Mouse (Mus musculus): ENCODE results near the gene Notch4. TPM values are rescaled to one million over a fixed set of nuclear protein-coding genes. Genes with fewer than 3 reads are reported as not detected.
"Not testable (repeated sequence)": the region's sequence is repeated elsewhere in the genome, so short reads cannot be mapped to it uniquely, and the experiment has no call there.

Notch4 gene
- polyA plus RNA-seq (2015; fragmentation: Nextera tagmentation; extraction: Ambion mirVana), result 6.8 and 10.6 TPM in 2 replicates

- no peak for TF ChIP-seq CTCF (IDR thresholded peaks at IDR 0.05; ENCODE audit: low read depth)
- no peaks in the 10 kb centered on the region for H3K9me3 ChIP-seq (replicated peaks; ENCODE audit: low read length)
- peak within 1 kb of the TSS; percentile 40 for H3K4me2 ChIP-seq (ENCODE audit: low read length)
- H3K4me1 ChIP-seq (replicated peaks; ENCODE audit: insufficient read depth, low read length), result peaks cover 14% of the 10 kb centered on the region
- H3K9ac ChIP-seq (ENCODE audit: low read depth, low read length), result peak within 1 kb of the TSS; percentile 47
- peak within 1 kb of the TSS; percentile 26; the same call in 1 of the 2 replicates for H3K4me3 ChIP-seq (replicated peaks; ENCODE audit: low read depth, low read length)
- no peaks in the 10 kb centered on the region for H3K36me3 ChIP-seq (ENCODE audit: insufficient read depth, low read length)
- ATAC-seq (replicated peaks; ENCODE audit: low FRiP score, low read depth), result peak; percentile 33; the same call in 1 of the 2 replicates
- H3K27ac ChIP-seq, result peak within 1 kb of the TSS; percentile 88
- no peaks in the 10 kb centered on the region for H3K27me3 ChIP-seq (ENCODE audit: insufficient read depth, low read length)
- WGBS, result 3% methylated on average over 6 of the region's 6 CpGs
- DNase-seq (ENCODE audit: low spot score), result peak; percentile 67
Measured at GRCm38 (mm10) chr17:34564003-34564421, at the start of gene Notch4. Gene Notch4, plus strand, starts transcription at chr17:34564268.

GRCm38 (mm10) chr17:34516514-34516913 lies 47.6 kb upstream of the Notch4 start:
- DNase-seq (ENCODE audit: low spot score) (no peak), ATAC-seq (replicated peaks; ENCODE audit: low FRiP score, low read depth) (no peak)
- no peaks in the 10 kb centered on the region for H3K4me1 ChIP-seq (replicated peaks; ENCODE audit: insufficient read depth, low read length)
- H3K27ac ChIP-seq, result no peak overlapping the region
- TF ChIP-seq CTCF (IDR thresholded peaks at IDR 0.05; ENCODE audit: low read depth), result no peak
- WGBS, result 74% methylated on average over 2 of the region's 2 CpGs
- H3K27me3 ChIP-seq (ENCODE audit: insufficient read depth, low read length), result no peaks in the 10 kb centered on the region
- no peak overlapping the region for H3K9ac ChIP-seq (ENCODE audit: low read depth, low read length)
- H3K4me3 ChIP-seq (replicated peaks; ENCODE audit: low read depth, low read length), result no peak overlapping the region
- no peak overlapping the region for H3K4me2 ChIP-seq (ENCODE audit: low read length)
- no peaks in the 10 kb centered on the region for H3K36me3 ChIP-seq (ENCODE audit: insufficient read depth, low read length)
- no peaks in the 10 kb centered on the region for H3K9me3 ChIP-seq (replicated peaks; ENCODE audit: low read length)

- no peak within 1 kb of the TSS for H3K9ac ChIP-seq (ENCODE audit: low read depth, low read length)
- H3K27ac ChIP-seq, result no peak within 1 kb of the TSS
- no peaks in the 10 kb centered on the region for H3K4me1 ChIP-seq (replicated peaks; ENCODE audit: insufficient read depth, low read length)
- no peaks in the 10 kb centered on the region for H3K36me3 ChIP-seq (ENCODE audit: insufficient read depth, low read length)
- H3K9me3 ChIP-seq (replicated peaks; ENCODE audit: low read length), result no peaks in the 10 kb centered on the region
- no peak within 1 kb of the TSS for H3K4me2 ChIP-seq (ENCODE audit: low read length)
- WGBS, result 93% methylated on average over 4 of the region's 4 CpGs
- DNase-seq (ENCODE audit: low spot score) (no peak), ATAC-seq (replicated peaks; ENCODE audit: low FRiP score, low read depth) (no peak)
- no peak for TF ChIP-seq CTCF (IDR thresholded peaks at IDR 0.05; ENCODE audit: low read depth)
- no peak within 1 kb of the TSS for H3K4me3 ChIP-seq (replicated peaks; ENCODE audit: low read depth, low read length)
- H3K27me3 ChIP-seq (ENCODE audit: insufficient read depth, low read length), result no peaks in the 10 kb centered on the region
Measured at GRCm38 (mm10) chr17:34517252-34517651, 46.8 kb upstream of the Notch4 start, which contains the start of gene Btnl6. Gene Btnl6, minus strand, starts transcription at chr17:34517352.

GRCm38 (mm10) chr17:34517795-34518194 lies 46.3 kb upstream of the Notch4 start:
- no peak overlapping the region for H3K9ac ChIP-seq (ENCODE audit: low read depth, low read length)
- H3K36me3 ChIP-seq (ENCODE audit: insufficient read depth, low read length), result no peaks in the 10 kb centered on the region
- 88% methylated on average over 4 of the region's 4 CpGs for WGBS
- H3K27me3 ChIP-seq (ENCODE audit: insufficient read depth, low read length), result no peaks in the 10 kb centered on the region
- no peak for TF ChIP-seq CTCF (IDR thresholded peaks at IDR 0.05; ENCODE audit: low read depth)
- no peaks in the 10 kb centered on the region for H3K9me3 ChIP-seq (replicated peaks; ENCODE audit: low read length)
- DNase-seq (ENCODE audit: low spot score), result no peak
- ATAC-seq (replicated peaks; ENCODE audit: low FRiP score, low read depth), result no peak
- H3K4me2 ChIP-seq (ENCODE audit: low read length), result no peak overlapping the region
- no peaks in the 10 kb centered on the region for H3K4me1 ChIP-seq (replicated peaks; ENCODE audit: insufficient read depth, low read length)
- no peak overlapping the region for H3K4me3 ChIP-seq (replicated peaks; ENCODE audit: low read depth, low read length)
- no peak overlapping the region for H3K27ac ChIP-seq

- 67% methylated on average over 3 of the region's 3 CpGs for WGBS
- not testable (repeated sequence) for H3K27me3 ChIP-seq (ENCODE audit: insufficient read depth, low read length); H3K4me3 ChIP-seq (replicated peaks; ENCODE audit: low read depth, low read length); H3K9me3 ChIP-seq (replicated peaks; ENCODE audit: low read length); H3K4me2 ChIP-seq (ENCODE audit: low read length); DNase-seq (ENCODE audit: low spot score); H3K36me3 ChIP-seq (ENCODE audit: insufficient read depth, low read length); H3K4me1 ChIP-seq (replicated peaks; ENCODE audit: insufficient read depth, low read length); ATAC-seq (replicated peaks; ENCODE audit: low FRiP score, low read depth); H3K27ac ChIP-seq; H3K9ac ChIP-seq (ENCODE audit: low read depth, low read length)
Measured at GRCm38 (mm10) chr17:34518571-34518970, 45.5 kb upstream of the Notch4 start.

- H3K27ac ChIP-seq, result no peak overlapping the region
- H3K4me2 ChIP-seq (ENCODE audit: low read length), result no peak overlapping the region
- H3K4me1 ChIP-seq (replicated peaks; ENCODE audit: insufficient read depth, low read length), result no peaks in the 10 kb centered on the region
- TF ChIP-seq CTCF (IDR thresholded peaks at IDR 0.05; ENCODE audit: low read depth), result no peak
- ATAC-seq (replicated peaks; ENCODE audit: low FRiP score, low read depth) (no peak), DNase-seq (ENCODE audit: low spot score) (no peak)
- H3K4me3 ChIP-seq (replicated peaks; ENCODE audit: low read depth, low read length), result no peak overlapping the region
- no peaks in the 10 kb centered on the region for H3K27me3 ChIP-seq (ENCODE audit: insufficient read depth, low read length)
- H3K36me3 ChIP-seq (ENCODE audit: insufficient read depth, low read length), result no peaks in the 10 kb centered on the region
- H3K9me3 ChIP-seq (replicated peaks; ENCODE audit: low read length), result no peaks in the 10 kb centered on the region
- WGBS, result 59% methylated on average over 1 of the region's 1 CpGs
- H3K9ac ChIP-seq (ENCODE audit: low read depth, low read length), result no peak overlapping the region
Measured at GRCm38 (mm10) chr17:34519001-34519400, 45.1 kb upstream of the Notch4 start.

- Histone ChIP-seq H3K4me2 (ENCODE audit: low read length) (no peak overlapping the region), H3K4me1 (replicated peaks; ENCODE audit: insufficient read depth, low read length) (no peaks in the 10 kb centered on the region), H3K4me3 (replicated peaks; ENCODE audit: low read depth, low read length) (no peak overlapping the region), H3K36me3 (ENCODE audit: insufficient read depth, low read length) (no peaks in the 10 kb centered on the region), H3K9me3 (replicated peaks; ENCODE audit: low read length) (no peaks in the 10 kb centered on the region), H3K27me3 (ENCODE audit: insufficient read depth, low read length) (no peaks in the 10 kb centered on the region), H3K9ac (ENCODE audit: low read depth, low read length) (no peak overlapping the region), H3K27ac (no peak overlapping the region)
- no peak for ATAC-seq (replicated peaks; ENCODE audit: low FRiP score, low read depth)
- 81% methylated on average over 3 of the region's 3 CpGs for WGBS
- TF ChIP-seq CTCF (IDR thresholded peaks at IDR 0.05; ENCODE audit: low read depth), result no peak
- no peak for DNase-seq (ENCODE audit: low spot score)
Measured at GRCm38 (mm10) chr17:34532671-34533070, 31.4 kb upstream of the Notch4 start.

- ATAC-seq (replicated peaks; ENCODE audit: low FRiP score, low read depth); H3K4me3 ChIP-seq (replicated peaks; ENCODE audit: low read depth, low read length); H3K27ac ChIP-seq; DNase-seq (ENCODE audit: low spot score); H3K9me3 ChIP-seq (replicated peaks; ENCODE audit: low read length); H3K27me3 ChIP-seq (ENCODE audit: insufficient read depth, low read length); H3K4me1 ChIP-seq (replicated peaks; ENCODE audit: insufficient read depth, low read length); H3K4me2 ChIP-seq (ENCODE audit: low read length); H3K9ac ChIP-seq (ENCODE audit: low read depth, low read length); H3K36me3 ChIP-seq (ENCODE audit: insufficient read depth, low read length): not testable (repeated sequence)
- 95% methylated on average over 12 of the region's 13 CpGs for WGBS
Measured at GRCm38 (mm10) chr17:34543567-34543966, 20.5 kb upstream of the Notch4 start.

Measured in kidney, postnatal 0 days (tissue).